Mouse (Mus musculus) kidney, embryonic 14.5 days (tissue): ENCODE data around the gene Tcam1. TPM values are rescaled to one million over a fixed set of nuclear protein-coding genes. Genes with fewer than 3 reads are reported as not detected.

Experiments
- ATAC-seq: fragments of 200-750 bp; cut with Nextera tagmentation; 2 replicates; pipeline ENCODE4 v1.8.0; 2017; ENCODE audit warnings: moderate number of reproducible peaks, mild to moderate bottlenecking, moderate TSS enrichment, moderate library complexity; ENCODE audit not compliant: low FRiP score, low TSS enrichment
- H3K27ac ChIP-seq: fragments of 300-500 bp; sonication (generic); 2 replicates; pipeline ENCODE4 v1.5.1; 2014; ENCODE audit warnings: low read depth, mild to moderate bottlenecking, low read length, moderate library complexity, mixed read lengths
- H3K27me3 ChIP-seq: fragments of 300-500 bp; sonication (generic); 2 replicates; pipeline ENCODE4 v1.6.1; 2014; ENCODE audit warnings: mild to moderate bottlenecking, low read length; ENCODE audit not compliant: control insufficient read depth, insufficient read depth
- H3K36me3 ChIP-seq: fragments of 300-500 bp; sonication (generic); 2 replicates; pipeline ENCODE4 v1.6.1; 2014; ENCODE audit warnings: low read length, mixed read lengths; ENCODE audit not compliant: control insufficient read depth, insufficient read depth
- H3K4me1 ChIP-seq: fragments of 300-500 bp; sonication (generic); 2 replicates; pipeline ENCODE4 v1.6.1; 2014; ENCODE audit warnings: low read length, mixed read lengths; ENCODE audit not compliant: control insufficient read depth, insufficient read depth
- H3K4me2 ChIP-seq: fragments of 300-500 bp; sonication (generic); replicated peaks from 2 replicates; pipeline ENCODE4 v1.6.1; 2014; ENCODE audit warnings: low read depth, mild to moderate bottlenecking, low read length
- H3K4me3 ChIP-seq: fragments of 300-500 bp; sonication (generic); 2 replicates; pipeline ENCODE4 v1.5.1; 2014; ENCODE audit warnings: mild to moderate bottlenecking, low read length
- H3K9ac ChIP-seq: fragments of 300-500 bp; sonication (generic); 2 replicates; pipeline ENCODE4 v1.6.1; 2014; ENCODE audit warnings: low read depth, mild to moderate bottlenecking, low read length, moderate library complexity
- H3K9me3 ChIP-seq: fragments of 300-500 bp; sonication (generic); 2 replicates; pipeline ENCODE4 v1.6.1; 2016; ENCODE audit warnings: low read length; ENCODE audit not compliant: control insufficient read depth
- WGBS: fragments of 180-500 bp; shearing (Covaris S2); extraction: QIAGEN DNeasy Blood & Tissue Kit; methylation state at CpG from one replicate; pipeline ENCODE4 v1.1.7; 2014; 5-methylcytosine and 5-hydroxymethylcytosine counted together
- polyA plus RNA-seq: library from polyadenylated mRNA; unstranded; fragments of >200 nt; fragmentation: Nextera tagmentation; extraction: Ambion mirVana; gene quantifications from 2 replicates; pipeline ENCODE4 v1.2.1, GENCODE M21; 2014

Gene Tcam1
- polyA plus RNA-seq, 1 experiment from 2014 or later, result 1.2 TPM

DNA sequence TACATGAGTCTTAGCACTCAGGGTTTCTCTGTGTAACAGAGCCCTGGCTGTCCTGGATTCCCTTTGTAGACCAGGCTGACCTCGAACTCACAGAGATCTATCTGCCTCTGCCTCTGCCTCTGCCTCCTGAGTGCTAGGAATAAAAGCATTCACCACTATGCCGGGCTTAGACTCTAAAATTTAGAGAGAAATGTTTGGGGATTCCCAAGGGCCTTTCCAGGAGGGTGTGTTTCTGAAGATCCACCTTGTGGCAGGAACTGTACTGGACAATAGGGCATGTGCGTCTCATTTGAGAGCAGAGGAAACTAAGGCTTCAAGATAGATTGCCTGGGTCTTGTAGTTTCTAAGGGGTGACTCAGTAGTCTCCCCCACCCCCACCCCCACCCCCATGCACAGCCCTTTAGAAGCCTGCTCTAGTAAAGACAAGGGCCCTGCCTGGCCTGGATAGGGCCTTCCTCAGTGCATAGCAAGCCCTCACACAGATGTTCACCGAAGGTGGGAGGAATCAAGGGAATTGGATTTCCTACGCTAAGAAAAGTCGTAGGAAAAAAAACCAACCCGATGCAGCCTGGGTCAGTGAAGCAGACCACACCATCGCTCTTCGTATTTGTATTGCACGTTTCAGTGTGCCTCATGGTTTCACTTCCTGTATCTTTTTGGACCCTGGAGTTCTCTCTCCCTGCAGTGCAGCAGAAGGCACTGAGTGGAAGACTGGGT, 29.0 kb downstream of the Tcam1 start:
- 60% methylated on average over 10 of the region's 10 CpGs for WGBS
- no peak overlapping the region for H3K4me3 ChIP-seq
- peak; percentile 22; the same call in 1 of the 2 replicates for ATAC-seq
- H3K9ac ChIP-seq, result no peak overlapping the region
- H3K27ac ChIP-seq, result no peak overlapping the region
- H3K9me3 ChIP-seq, result no peaks in the 10 kb centered on the region
- 0 out of 2 replicates have a peak, but pooled peaks cover 6% of the 10 kb centered on the region for H3K4me1 ChIP-seq
- H3K36me3 ChIP-seq, result no peaks in the 10 kb centered on the region
- no peak overlapping the region for H3K4me2 ChIP-seq
- no peaks in the 10 kb centered on the region for H3K27me3 ChIP-seq

DNA sequence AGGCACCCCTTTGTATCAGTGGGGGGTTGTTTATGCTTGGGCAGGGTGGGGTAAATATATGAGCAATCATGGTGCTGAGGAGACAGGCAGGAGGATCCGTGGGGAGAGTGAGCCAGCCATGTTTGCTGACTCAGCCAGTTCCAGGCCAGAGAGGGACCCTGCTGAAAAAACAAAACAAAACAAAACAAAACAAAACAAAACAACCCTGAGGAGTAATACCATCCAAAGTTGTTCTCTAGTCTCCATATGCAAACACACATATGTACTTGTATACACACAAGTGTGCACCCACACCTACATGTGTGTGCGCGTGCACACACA, 29.6 kb downstream of the Tcam1 start:
- no peaks in the 10 kb centered on the region for H3K36me3 ChIP-seq
- 0 out of 2 replicates have a peak, but pooled peaks cover 6% of the 10 kb centered on the region for H3K4me1 ChIP-seq
- no peaks in the 10 kb centered on the region for H3K27me3 ChIP-seq
- H3K4me3 ChIP-seq, result no peak overlapping the region
- no peak overlapping the region for H3K27ac ChIP-seq
- H3K4me2 ChIP-seq, result no peak overlapping the region
- H3K9me3 ChIP-seq, result no peaks in the 10 kb centered on the region
- no peak overlapping the region for H3K9ac ChIP-seq
- ATAC-seq, result no peak
- 78% methylated on average over 3 of the region's 3 CpGs for WGBS

DNA sequence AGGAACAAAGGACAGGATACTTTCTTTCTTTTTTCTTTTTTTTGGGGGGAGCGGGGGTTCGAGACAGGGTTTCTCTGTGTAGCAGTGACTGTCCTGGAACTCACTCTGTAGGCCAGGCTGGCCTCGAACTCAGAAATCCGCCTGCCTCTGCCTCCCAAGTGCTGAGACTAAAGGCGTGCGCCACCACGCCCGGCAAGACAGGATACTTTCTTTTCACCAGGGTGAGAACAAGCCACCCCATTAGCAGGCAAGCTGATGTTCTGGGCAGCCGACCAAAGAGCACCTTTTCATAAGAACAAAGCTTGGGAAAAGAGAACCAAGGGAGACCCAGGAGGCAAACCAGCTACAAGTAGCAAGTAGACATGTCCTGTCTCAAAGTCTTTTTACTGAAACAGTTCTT, 30.3 kb downstream of the Tcam1 start:
- H3K4me2 ChIP-seq, result no peak overlapping the region
- no peak overlapping the region for H3K4me3 ChIP-seq
- no peak overlapping the region for H3K27ac ChIP-seq
- no peak overlapping the region for H3K9ac ChIP-seq
- ATAC-seq, result no peak
- H3K27me3 ChIP-seq, result no peaks in the 10 kb centered on the region
- H3K4me1 ChIP-seq, result 0 out of 2 replicates have a peak, but pooled peaks cover 6% of the 10 kb centered on the region
- WGBS, result 86% methylated on average over 9 of the region's 9 CpGs
- H3K9me3 ChIP-seq, result no peaks in the 10 kb centered on the region
- H3K36me3 ChIP-seq, result no peaks in the 10 kb centered on the region

DNA sequence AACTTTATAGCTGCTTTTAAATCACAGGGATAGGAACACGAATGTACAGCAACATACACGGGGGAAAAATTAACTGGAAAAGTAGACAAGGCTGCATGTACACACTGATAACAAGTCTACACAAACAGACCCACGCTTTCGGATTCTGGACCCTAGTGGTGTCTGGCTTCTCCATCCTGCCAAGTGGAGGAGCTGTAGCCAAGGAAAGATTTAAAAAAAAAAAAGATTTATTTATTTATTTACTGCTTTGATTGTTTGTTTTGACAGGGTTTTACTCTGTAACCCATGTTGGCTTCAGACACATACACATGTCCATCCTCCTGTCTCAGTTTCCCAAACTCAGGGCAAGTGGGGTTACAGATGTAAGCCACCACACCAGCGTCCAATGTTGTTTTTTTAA, 31.0 kb downstream of the Tcam1 start:
- no peak overlapping the region for H3K9ac ChIP-seq
- no peak overlapping the region for H3K27ac ChIP-seq
- 46% methylated on average over 5 of the region's 5 CpGs for WGBS
- no peak overlapping the region for H3K4me3 ChIP-seq
- no peaks in the 10 kb centered on the region for H3K36me3 ChIP-seq
- no peak overlapping the region for H3K4me2 ChIP-seq
- H3K27me3 ChIP-seq, result no peaks in the 10 kb centered on the region
- ATAC-seq, result no peak
- H3K4me1 ChIP-seq, result 0 out of 2 replicates have a peak, but pooled peaks cover 6% of the 10 kb centered on the region
- no peaks in the 10 kb centered on the region for H3K9me3 ChIP-seq

DNA sequence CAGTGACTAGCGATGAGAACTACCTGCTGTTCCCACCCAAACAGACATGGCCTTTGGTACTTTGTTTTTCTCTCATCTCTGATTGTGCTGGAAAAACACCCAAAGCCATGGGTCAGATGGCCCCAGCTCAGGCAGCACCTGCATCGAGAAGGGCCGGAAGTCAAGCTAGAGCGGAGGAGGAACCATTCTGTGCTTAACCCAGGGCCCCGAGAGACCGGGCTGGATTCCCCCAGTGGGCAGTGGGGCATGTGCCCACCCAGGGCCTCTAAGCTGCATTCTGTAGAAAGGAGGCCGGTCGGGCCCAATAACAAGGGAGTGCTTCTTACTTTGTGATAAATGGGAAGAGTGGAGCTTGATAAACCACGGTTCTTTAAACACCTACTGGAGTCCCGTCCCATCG, 31.7 kb downstream of the Tcam1 start:
- Histone ChIP-seq H3K36me3 (no peaks in the 10 kb centered on the region), H3K27me3 (no peaks in the 10 kb centered on the region), H3K4me2 (no peak overlapping the region), H3K4me1 (0 out of 2 replicates have a peak, but pooled peaks cover 8% of the 10 kb centered on the region), H3K9ac (no peak overlapping the region), H3K9me3 (no peaks in the 10 kb centered on the region), H3K4me3 (no peak overlapping the region), H3K27ac (peak overlapping the region; percentile 25; the same call in 1 of the 2 replicates)
- WGBS, result 49% methylated on average over 11 of the region's 11 CpGs
- ATAC-seq, result no peak

DNA sequence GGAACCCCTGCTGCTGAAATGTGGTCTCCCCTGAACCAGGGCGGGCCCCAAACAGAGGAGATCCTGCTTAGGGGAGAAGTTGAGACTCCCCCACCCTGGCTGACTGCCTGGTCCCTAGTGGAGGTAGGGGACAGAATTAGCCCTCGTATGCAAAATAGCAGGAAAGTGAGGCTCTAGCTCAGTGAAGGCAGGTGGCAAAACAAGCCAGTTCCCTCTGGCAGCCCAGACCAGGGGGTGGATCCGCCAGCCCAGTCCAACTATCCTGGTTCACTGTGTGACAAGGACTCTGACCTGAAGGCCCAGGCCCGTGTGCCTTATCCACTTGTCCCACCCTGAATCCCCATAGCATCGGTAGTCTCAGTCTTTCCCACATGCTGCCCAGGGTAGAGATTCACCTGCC, 33.7 kb downstream of the Tcam1 start:
- Histone ChIP-seq H3K27ac (no peak overlapping the region), H3K4me3 (no peak overlapping the region), H3K4me2 (no peak overlapping the region), H3K27me3 (no peaks in the 10 kb centered on the region), H3K4me1 (peaks cover 24% of the 10 kb centered on the region), H3K9ac (no peak overlapping the region), H3K36me3 (no peaks in the 10 kb centered on the region), H3K9me3 (no peaks in the 10 kb centered on the region)
- ATAC-seq, result no peak
- 68% methylated on average over 5 of the region's 5 CpGs for WGBS

DNA sequence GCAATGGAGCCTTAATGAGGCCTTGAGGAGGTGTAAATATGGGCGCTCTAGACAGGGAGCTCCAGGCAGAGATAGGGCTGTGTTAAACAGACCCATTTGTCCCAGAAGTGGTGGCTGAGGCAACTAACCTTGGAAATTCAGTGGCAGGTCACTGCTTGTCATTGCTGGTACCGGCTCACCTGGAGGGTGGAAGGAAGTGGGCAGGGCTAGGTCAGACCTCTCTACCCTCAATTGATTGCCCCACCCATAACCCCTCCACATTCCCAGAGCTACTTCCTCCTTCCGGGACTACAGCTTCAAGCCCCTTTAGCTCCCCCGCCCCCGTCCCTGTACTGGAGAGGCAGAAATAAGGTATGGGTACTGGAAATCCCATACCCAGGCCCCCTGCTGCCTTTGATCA, 37.1 kb downstream of the Tcam1 start:
- H3K27ac ChIP-seq, result peak overlapping the region; percentile 31
- H3K4me2 ChIP-seq, result peak overlapping the region; percentile 5; the same call in 1 of the 2 replicates
- H3K36me3 ChIP-seq, result no peaks in the 10 kb centered on the region
- 22% methylated on average over 5 of the region's 5 CpGs for WGBS
- ATAC-seq, result peak; percentile 65
- H3K4me3 ChIP-seq, result peak overlapping the region; percentile 9; the same call in 1 of the 2 replicates
- no peaks in the 10 kb centered on the region for H3K27me3 ChIP-seq
- peaks cover 19% of the 10 kb centered on the region for H3K4me1 ChIP-seq
- H3K9me3 ChIP-seq, result no peaks in the 10 kb centered on the region
- no peak overlapping the region for H3K9ac ChIP-seq

DNA sequence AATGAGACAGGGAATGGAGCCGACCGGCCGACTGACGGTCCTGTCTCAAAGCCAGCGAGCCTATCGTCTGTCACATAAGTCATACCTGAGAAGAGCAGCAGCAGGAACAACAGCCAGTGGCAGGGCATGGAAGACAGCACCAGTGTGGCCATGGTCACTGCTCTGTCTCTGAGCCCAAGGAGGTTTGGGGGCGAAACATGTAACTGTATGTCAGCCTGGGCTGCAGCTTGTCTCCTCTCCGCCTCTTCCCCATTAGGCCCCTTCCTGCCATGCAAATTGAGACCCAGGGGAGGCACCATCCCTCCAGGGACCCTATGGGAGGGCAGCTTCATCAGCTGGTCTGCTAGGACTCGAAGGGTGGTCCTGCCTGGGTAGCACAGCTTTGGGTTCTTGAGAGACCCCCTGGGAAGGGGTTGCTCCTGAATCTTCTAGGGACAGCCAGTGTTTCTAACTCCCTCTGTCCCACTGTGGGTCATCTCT, 37.9 kb downstream of the Tcam1 start, which contains the start of gene Cd79b:
Gene Cd79b, minus strand, starts transcription at position 430 of the 480 bp plus-strand sequence.
- H3K27me3 ChIP-seq, result no peaks in the 10 kb centered on the region
- H3K4me2 ChIP-seq, result peak within 1 kb of the TSS; percentile 5; the same call in 1 of the 2 replicates
- no peak within 1 kb of the TSS for H3K4me3 ChIP-seq
- peak; percentile 26 for ATAC-seq
- H3K9ac ChIP-seq, result no peak within 1 kb of the TSS
- H3K27ac ChIP-seq, result peak within 1 kb of the TSS; percentile 31
- peaks cover 24% of the 10 kb centered on the region for H3K4me1 ChIP-seq
- no peaks in the 10 kb centered on the region for H3K9me3 ChIP-seq
- H3K36me3 ChIP-seq, result no peaks in the 10 kb centered on the region
- 23% methylated on average over 9 of the region's 9 CpGs for WGBS

DNA sequence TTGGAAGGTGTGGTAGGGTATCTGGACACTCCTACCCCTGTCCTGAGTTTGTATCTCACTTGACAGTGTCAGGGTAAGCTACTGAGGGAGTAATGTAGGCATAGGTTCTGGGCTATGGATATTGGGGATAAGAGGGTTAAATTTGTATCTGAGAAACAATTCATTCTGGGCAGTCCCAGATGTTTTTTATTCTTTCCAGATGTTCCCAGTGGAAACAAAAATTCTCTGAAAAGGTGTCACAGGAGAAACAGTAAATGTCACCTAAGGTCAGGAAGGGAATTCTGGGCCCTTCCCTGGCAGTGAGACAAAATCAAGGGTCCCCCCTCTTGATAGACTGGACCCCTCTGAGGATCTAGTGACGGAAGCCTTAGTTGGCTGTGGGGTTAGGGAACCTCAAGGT, 39.9 kb downstream of the Tcam1 start:
- H3K9ac ChIP-seq, result no peak overlapping the region
- no peak overlapping the region for H3K4me2 ChIP-seq
- no peaks in the 10 kb centered on the region for H3K27me3 ChIP-seq
- H3K4me1 ChIP-seq, result peaks cover 24% of the 10 kb centered on the region
- H3K36me3 ChIP-seq, result no peaks in the 10 kb centered on the region
- ATAC-seq, result no peak
- WGBS, result 56% methylated on average over 1 of the region's 1 CpGs
- no peak overlapping the region for H3K27ac ChIP-seq
- H3K4me3 ChIP-seq, result no peak overlapping the region
- no peaks in the 10 kb centered on the region for H3K9me3 ChIP-seq
